Mouse (Mus musculus) limb, embryonic 15.5 days (tissue): ENCODE results near the gene Enah. TPM values are rescaled to one million over a fixed set of nuclear protein-coding genes. Genes with fewer than 3 reads are reported as not detected.

ENCODE experiments used
- ATAC-seq: fragments of 200-750 bp; cut with Nextera tagmentation; 2 replicates; pipeline ENCODE4 v1.8.0; 2017; ENCODE audit warnings: low read depth, moderate TSS enrichment; ENCODE audit not compliant: insufficient number of reproducible peaks, low FRiP score, low TSS enrichment
- H3K27ac ChIP-seq: fragments of 300-500 bp; sonication (generic); 2 replicates; pipeline ENCODE4 v1.5.1; 2015; ENCODE audit warnings: moderate library complexity, mild to moderate bottlenecking, inconsistent platforms
- H3K27me3 ChIP-seq: fragments of 300-500 bp; sonication (generic); 2 replicates; pipeline ENCODE4 v1.6.1; 2015; ENCODE audit warnings: inconsistent platforms
- H3K36me3 ChIP-seq: fragments of 300-500 bp; sonication (generic); 2 replicates; pipeline ENCODE4 v1.6.1; 2015; ENCODE audit warnings: inconsistent platforms
- H3K4me1 ChIP-seq: fragments of 300-500 bp; sonication (generic); 2 replicates; pipeline ENCODE4 v1.6.1; 2015; ENCODE audit warnings: inconsistent platforms
- H3K4me2 ChIP-seq: fragments of 300-500 bp; sonication (generic); 2 replicates; pipeline ENCODE4 v1.6.1; 2015; ENCODE audit warnings: mild to moderate bottlenecking, inconsistent platforms
- H3K4me3 ChIP-seq: fragments of 300-500 bp; sonication (generic); 2 replicates; pipeline ENCODE4 v1.5.1; 2015; ENCODE audit warnings: mild to moderate bottlenecking, inconsistent platforms
- H3K9ac ChIP-seq: fragments of 300-500 bp; sonication (generic); 2 replicates; pipeline ENCODE4 v1.6.1; 2015; ENCODE audit warnings: inconsistent platforms
- H3K9me3 ChIP-seq: fragments of 300-500 bp; sonication (generic); 2 replicates; pipeline ENCODE4 v1.6.1; 2016; ENCODE audit warnings: inconsistent platforms
- WGBS: fragments of 180-500 bp; shearing (Covaris S2); methylation state at CpG from one replicate; pipeline ENCODE4 v1.1.7; 2015; 5-methylcytosine and 5-hydroxymethylcytosine counted together
- polyA plus RNA-seq: library from polyadenylated mRNA; unstranded; fragments of >200 nt; fragmentation: Nextera tagmentation; extraction: Ambion mirVana; gene quantifications from 2 replicates; pipeline ENCODE4 v1.2.1, GENCODE M21; 2015

Enah gene
- polyA plus RNA-seq, 1 experiment from 2014 or later: 20.8 TPM

DNA sequence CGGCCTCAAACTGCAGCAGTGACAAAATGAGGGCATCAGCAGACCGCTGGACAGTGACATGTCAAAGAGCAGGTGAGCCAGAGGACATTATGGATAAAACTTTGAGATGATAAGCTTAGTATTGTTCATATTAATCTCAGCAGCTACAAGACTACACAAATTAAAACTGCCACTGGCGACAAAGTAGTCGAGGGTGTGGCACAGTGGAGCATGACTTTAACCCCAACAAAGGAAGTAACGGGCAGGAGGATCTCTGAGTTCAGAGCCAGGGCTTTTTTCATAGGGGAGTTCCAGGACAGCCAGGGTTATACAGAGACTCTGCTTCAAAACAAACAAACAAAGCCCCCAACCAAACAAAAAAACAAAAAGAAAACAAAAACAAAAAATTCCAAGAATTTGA is 68.5 kb downstream of the Enah start:
- Histone ChIP-seq H3K9ac (no peak overlapping the region), H3K9me3 (no peaks in the 10 kb centered on the region)

DNA sequence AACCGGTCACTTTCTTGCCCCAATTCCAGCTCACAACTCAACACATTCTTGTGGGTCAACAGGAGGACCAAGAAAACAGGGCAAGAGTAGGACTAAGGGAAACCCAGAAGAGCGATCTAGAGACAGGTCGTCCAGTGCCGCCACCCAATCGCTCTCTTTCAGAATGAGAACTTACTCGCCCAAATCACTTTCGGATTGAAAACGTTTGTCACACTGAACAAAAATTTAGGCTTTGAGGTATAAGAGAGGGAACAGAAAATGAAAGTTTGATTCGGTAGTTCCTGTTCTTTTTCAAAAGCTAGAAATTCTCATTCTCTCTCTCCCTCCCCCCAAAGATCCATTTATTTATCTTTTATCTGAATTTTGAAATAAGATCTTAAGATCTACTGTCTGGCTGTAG is 69.1 kb downstream of the Enah start:
- H3K9ac ChIP-seq: no peak overlapping the region
- 92% methylated on average over 9 of the region's 9 CpGs for WGBS
- H3K4me1 ChIP-seq: no peaks in the 10 kb centered on the region

More for the DNA sequence above, 68.5 kb downstream of the Enah start:
- Histone ChIP-seq H3K4me3 (no peak overlapping the region), H3K27me3 (no peaks in the 10 kb centered on the region), H3K36me3 (peaks cover 10% of the 10 kb centered on the region; the same call in 1 of the 2 replicates), H3K4me1 (no peaks in the 10 kb centered on the region), H3K27ac (no peak overlapping the region), H3K4me2 (no peak overlapping the region)
- ATAC-seq: no peak
- WGBS: 80% methylated on average over 5 of the region's 5 CpGs

DNA sequence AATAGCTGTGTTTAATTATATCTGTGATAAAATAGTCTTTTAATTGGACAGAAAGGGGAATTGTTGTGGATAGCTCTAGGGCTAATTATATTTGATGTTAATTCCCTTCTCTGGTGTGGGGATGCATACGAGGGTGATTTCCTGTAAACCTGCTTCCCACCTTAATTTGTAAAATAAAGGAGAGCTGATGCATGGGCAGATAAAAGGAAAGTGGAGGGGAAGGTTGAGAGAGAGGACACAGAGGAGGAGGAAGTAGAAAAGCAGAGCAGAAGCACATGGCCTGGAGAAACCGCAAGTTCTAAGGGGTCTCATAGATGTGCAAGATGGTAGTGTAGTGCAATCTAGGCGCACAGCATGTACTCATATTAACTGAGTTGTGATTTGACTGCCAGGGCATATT is 71.6 kb downstream of the Enah start:
- Histone ChIP-seq H3K4me1 (no peaks in the 10 kb centered on the region), H3K9ac (no peak overlapping the region), H3K4me2 (no peak overlapping the region), H3K36me3 (peaks cover 10% of the 10 kb centered on the region; the same call in 1 of the 2 replicates), H3K27ac (no peak overlapping the region), H3K4me3 (no peak overlapping the region), H3K27me3 (no peaks in the 10 kb centered on the region), H3K9me3 (no peaks in the 10 kb centered on the region)
- 82% methylated on average over 3 of the region's 3 CpGs for WGBS
- no peak for ATAC-seq

More for the DNA sequence above, 69.1 kb downstream of the Enah start:
- Histone ChIP-seq H3K4me3 (no peak overlapping the region), H3K9me3 (no peaks in the 10 kb centered on the region), H3K4me2 (no peak overlapping the region), H3K27ac (no peak overlapping the region), H3K27me3 (no peaks in the 10 kb centered on the region), H3K36me3 (peaks cover 10% of the 10 kb centered on the region; the same call in 1 of the 2 replicates)
- ATAC-seq: no peak

DNA sequence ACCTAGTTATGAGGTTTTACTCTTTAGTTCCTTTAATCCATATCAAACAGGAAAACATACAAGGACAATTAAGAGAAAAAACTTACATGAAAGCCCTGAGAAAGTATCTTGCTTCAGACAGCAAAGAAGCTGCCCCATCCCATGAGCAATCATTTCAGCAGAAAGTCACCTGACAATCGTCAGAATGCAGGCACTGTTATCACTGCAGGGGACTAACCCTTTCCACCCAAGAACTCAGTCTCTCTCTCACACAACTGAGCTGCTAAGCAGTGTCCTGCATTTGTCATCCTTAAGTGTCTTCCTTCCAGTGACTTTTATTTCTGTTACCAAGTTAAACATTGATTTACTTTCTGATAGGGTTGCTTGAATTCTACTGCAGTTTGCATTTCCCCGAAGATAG is 82.7 kb downstream of the Enah start:
- H3K27me3 ChIP-seq: no peaks in the 10 kb centered on the region
- WGBS: 49% methylated on average over 2 of the region's 2 CpGs
- no peaks in the 10 kb centered on the region for H3K4me1 ChIP-seq
- no peaks in the 10 kb centered on the region for H3K36me3 ChIP-seq
- H3K4me2 ChIP-seq: no peak overlapping the region
- no peak overlapping the region for H3K4me3 ChIP-seq
- H3K9me3 ChIP-seq: no peaks in the 10 kb centered on the region
- H3K9ac ChIP-seq: no peak overlapping the region
- ATAC-seq: no peak
- no peak overlapping the region for H3K27ac ChIP-seq

DNA sequence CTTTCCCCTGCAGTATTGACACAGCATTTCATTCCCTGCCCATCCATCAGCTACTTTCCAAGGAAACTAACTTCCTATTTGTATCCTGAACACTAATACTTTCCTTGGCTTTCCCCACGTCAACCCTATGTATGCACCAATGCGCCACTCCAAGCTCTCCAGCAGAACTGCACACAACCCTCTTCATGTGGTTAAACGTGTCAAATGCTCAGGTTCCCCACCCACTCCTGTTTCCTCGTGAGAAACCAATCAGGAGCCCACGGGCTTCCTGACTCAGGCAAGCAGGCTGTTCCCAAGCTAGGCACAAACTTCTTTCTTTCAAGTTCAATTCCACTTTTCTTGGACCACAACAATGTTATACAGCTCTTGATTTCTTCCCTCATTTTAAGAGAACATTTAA is 91.4 kb downstream of the Enah start:
- Histone ChIP-seq H3K27me3 (no peaks in the 10 kb centered on the region), H3K9me3 (no peaks in the 10 kb centered on the region), H3K4me2 (no peak overlapping the region), H3K4me1 (no peaks in the 10 kb centered on the region), H3K4me3 (no peak overlapping the region), H3K27ac (no peak overlapping the region), H3K9ac (no peak overlapping the region), H3K36me3 (peaks cover 16% of the 10 kb centered on the region)
- ATAC-seq: no peak
- 59% methylated on average over 5 of the region's 5 CpGs for WGBS

DNA sequence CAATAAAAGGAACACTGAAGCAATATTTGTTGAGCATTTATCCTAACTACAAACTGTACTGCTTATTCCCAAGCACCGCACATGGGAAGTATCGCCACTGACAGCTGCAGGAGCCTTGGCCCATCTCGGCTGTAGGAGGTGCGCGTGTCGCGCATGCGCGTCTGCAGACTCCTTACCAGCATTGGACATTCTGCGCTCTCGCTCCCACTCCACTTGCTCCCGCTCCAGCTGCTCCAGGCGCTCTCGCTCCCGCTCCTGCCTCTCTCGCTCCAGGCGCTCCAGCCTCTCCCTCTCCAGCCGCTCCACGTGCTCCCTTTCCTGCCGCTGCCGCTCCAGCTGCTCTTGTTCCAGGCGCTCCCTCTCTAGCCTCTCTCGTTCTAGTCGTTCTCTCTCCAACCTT is 96.4 kb downstream of the Enah start:
- Histone ChIP-seq H3K27ac (no peak overlapping the region), H3K4me1 (no peaks in the 10 kb centered on the region), H3K4me3 (no peak overlapping the region), H3K9ac (no peak overlapping the region), H3K4me2 (no peak overlapping the region), H3K36me3 (peaks cover 13% of the 10 kb centered on the region), H3K9me3 (no peaks in the 10 kb centered on the region), H3K27me3 (no peaks in the 10 kb centered on the region)
- ATAC-seq: no peak
- 75% methylated on average over 24 of the region's 24 CpGs for WGBS

DNA sequence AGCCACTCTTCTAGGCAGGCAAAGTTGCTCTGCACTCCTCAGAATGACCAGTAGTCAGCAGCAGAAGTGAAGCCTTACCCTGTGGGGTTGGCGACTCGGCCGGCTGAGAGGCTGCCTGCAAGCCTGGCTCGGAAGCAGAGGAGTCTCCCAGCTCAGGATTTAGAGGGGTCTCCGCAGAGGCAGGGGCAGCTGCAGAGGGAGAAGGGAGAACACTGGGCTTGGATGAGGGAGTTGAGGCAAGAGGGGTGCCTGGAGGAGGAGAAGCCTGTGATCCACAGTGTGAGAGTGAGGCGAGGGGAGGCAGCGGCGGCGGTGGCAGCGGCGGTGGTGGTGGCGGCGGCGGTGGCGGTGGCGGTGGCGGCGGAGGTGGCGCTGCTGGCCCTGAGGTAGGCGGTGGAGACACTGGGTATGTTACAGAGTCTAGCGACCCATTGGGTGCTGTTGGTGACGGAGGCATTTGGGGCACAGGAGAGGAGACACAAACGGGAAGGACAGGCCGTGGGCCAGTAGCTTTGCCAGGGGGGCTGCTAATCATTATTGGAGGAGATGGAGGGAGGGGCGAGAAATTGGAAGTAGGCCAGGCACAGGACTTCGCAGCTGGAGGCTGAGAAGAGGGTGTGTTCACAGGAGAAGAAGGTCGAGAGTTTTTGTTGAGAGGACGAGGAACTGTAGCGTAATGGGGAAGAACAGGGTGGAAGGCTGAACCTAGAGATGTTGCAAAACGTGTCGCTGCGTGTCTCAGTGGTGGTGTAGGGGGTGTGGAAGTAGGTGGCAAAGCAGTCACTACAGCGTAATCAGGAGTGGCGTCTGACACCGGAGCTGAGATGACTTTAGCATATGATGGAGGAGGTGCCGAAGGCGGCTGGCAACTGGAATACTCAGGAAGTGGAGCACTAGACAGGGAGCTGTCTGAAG is 98.0 kb downstream of the Enah start:
- no peak for ATAC-seq
- peaks cover 21% of the 10 kb centered on the region for H3K36me3 ChIP-seq
- 59% methylated on average over 30 of the region's 37 CpGs for WGBS
- peak overlapping the region; percentile 14 for H3K4me3 ChIP-seq
- no peaks in the 10 kb centered on the region for H3K4me1 ChIP-seq
- no peaks in the 10 kb centered on the region for H3K27me3 ChIP-seq
- no peak overlapping the region for H3K9ac ChIP-seq
- H3K4me2 ChIP-seq: peak overlapping the region; percentile 29
- H3K27ac ChIP-seq: no peak overlapping the region; the same call in 1 of the 2 replicates
- no peaks in the 10 kb centered on the region for H3K9me3 ChIP-seq

DNA sequence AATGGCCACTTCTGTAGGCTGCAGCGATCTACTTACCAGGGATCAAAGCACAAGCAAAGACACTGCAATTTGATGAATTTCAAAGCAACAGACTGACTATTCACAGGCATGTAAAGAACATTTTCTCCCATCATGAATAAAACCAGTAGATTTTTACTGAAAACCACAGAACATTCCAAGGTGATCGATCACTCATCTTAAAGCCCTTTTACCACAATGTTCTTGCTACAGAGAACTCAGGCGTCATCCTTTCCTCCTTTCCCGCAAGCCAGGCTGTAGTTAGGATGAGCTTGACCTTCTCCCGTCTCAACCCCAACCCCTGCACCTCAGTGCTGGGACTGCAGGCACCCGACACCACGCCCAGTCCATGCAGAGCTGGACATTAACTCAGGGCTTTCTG is 107.9 kb downstream of the Enah start:
- Histone ChIP-seq H3K9me3 (no peaks in the 10 kb centered on the region), H3K9ac (no peak overlapping the region), H3K4me2 (no peak overlapping the region), H3K4me3 (no peak overlapping the region), H3K36me3 (peaks cover 26% of the 10 kb centered on the region), H3K4me1 (no peaks in the 10 kb centered on the region), H3K27ac (no peak overlapping the region), H3K27me3 (no peaks in the 10 kb centered on the region)
- ATAC-seq: no peak
- WGBS: 89% methylated on average over 7 of the region's 7 CpGs

DNA sequence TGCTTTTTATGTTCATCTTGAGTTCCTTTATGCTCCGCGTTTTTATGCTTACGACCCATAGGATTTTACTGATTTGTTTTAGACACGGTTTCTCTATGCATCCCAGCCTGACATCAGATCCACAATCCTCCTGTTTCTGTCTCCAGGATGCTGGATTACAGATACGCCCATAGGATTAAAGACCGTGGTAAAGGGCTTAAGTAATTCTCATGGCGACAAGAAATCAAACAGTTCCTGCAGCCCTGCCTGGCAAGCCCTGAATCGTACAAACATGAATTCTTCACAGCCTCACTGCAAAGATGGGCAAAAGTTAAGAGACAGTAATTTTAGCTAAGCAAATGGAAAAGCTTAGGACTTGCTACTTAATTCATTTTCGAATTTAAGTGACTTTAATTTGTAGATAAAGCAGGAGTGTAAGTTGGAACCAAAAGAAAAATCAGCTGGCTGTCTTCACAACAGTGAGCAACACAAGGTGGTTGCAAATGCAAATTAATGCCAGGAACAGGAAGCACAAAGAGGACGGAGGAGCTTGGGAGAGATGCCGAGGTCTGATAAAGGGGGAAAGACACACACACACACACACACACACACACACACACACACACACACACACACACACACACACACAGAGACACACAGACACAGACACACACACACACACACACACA is 118.0 kb downstream of the Enah start:
- Histone ChIP-seq H3K4me3 (no peak overlapping the region), H3K27ac (no peak overlapping the region), H3K4me2 (no peak overlapping the region), H3K9ac (no peak overlapping the region), H3K36me3 (peaks cover 29% of the 10 kb centered on the region), H3K4me1 (no peaks in the 10 kb centered on the region), H3K27me3 (no peaks in the 10 kb centered on the region), H3K9me3 (no peaks in the 10 kb centered on the region)
- no peak for ATAC-seq
- whole genome bisulfite sequencing: 70% methylated on average over 11 of the region's 11 CpGs

DNA sequence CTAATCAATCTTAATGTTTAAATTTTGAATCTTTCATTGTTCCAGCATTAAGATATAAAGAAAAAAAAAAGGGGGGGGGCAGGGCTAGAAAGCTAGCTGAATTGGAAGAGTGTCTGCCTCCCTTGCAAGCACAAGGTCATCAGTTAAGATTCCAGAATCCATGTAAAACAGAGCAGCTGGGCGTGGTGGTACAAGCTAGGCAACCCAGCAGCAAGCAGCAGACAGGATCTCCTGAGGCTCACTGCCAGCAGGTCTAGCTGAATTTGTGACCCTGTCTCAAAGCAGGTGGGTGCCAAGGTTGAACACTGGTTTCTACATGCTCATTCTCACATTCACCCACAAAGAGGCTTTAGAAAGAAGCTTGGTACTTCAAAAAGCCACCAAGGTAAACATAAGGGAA is 118.9 kb downstream of the Enah start:
- Histone ChIP-seq H3K27ac (no peak overlapping the region), H3K4me3 (no peak overlapping the region), H3K9me3 (no peaks in the 10 kb centered on the region), H3K9ac (no peak overlapping the region), H3K27me3 (no peaks in the 10 kb centered on the region), H3K4me2 (no peak overlapping the region), H3K4me1 (no peaks in the 10 kb centered on the region), H3K36me3 (peaks cover 22% of the 10 kb centered on the region)
- 61% methylated on average over 1 of the region's 1 CpGs for WGBS
- ATAC-seq: no peak

DNA sequence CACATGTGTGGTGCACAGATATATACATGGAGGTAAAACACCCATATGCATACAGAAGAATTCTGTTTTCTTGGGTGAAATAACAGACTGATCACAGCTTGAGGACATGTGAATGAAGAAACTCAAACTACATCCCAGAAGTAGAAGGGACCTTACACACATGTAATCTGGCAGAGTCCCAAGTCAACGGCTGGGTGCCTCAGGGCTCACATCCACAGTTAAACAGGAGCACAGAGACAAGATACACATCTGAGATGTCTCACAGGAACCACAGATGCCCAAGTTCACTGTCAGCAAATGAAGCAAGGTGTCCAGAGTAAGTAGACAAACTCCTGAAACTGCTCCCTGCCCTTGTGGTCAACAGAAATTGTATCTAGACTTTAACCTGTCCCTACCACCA is 120.8 kb downstream of the Enah start:
- Histone ChIP-seq H3K9ac (no peak overlapping the region), H3K36me3 (peaks cover 9% of the 10 kb centered on the region; the same call in 1 of the 2 replicates), H3K27me3 (no peaks in the 10 kb centered on the region), H3K9me3 (no peaks in the 10 kb centered on the region), H3K4me1 (no peaks in the 10 kb centered on the region), H3K27ac (no peak overlapping the region), H3K4me2 (no peak overlapping the region), H3K4me3 (no peak overlapping the region)
- WGBS: 40% methylated on average over 1 of the region's 1 CpGs
- ATAC-seq: no peak

DNA sequence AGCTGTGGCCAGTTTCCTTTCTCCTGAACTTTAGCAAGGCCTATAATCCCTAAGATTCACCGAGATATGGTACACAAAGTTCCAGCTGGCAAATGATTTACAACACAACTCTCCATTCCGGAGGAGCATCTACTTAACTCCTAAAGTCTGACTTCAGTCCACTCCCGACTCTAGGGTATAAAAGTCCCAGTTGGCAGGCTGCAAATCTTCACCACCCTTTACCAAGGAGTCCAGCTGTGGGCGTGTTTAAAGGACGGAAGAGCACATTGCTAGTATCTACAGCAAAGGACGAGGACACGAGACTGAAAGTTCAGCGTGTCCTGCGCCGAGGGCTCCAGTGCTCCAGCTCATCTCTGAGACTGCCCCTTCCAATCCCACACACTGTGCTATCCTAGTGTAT is 122.8 kb downstream of the Enah start:
- H3K9me3 ChIP-seq: no peaks in the 10 kb centered on the region
- H3K4me2 ChIP-seq: no peak overlapping the region
- H3K4me3 ChIP-seq: no peak overlapping the region
- H3K27ac ChIP-seq: no peak overlapping the region
- no peaks in the 10 kb centered on the region for H3K27me3 ChIP-seq
- no peak overlapping the region for H3K9ac ChIP-seq
- H3K36me3 ChIP-seq: no peaks in the 10 kb centered on the region
- ATAC-seq: no peak
- 80% methylated on average over 10 of the region's 10 CpGs for whole genome bisulfite sequencing
- H3K4me1 ChIP-seq: no peaks in the 10 kb centered on the region
